Mouse (Mus musculus) spleen, postnatal 4 days (tissue): ENCODE results near the gene Ndufb7.

ENCODE experiments used
- DNase-seq, 2 experiments: peaks; one replicate each; pipeline ENCODE4 v3.0.0; 2022; ENCODE audit warnings: low spot score in 2 of 2

Ndufb7 gene

DNA sequence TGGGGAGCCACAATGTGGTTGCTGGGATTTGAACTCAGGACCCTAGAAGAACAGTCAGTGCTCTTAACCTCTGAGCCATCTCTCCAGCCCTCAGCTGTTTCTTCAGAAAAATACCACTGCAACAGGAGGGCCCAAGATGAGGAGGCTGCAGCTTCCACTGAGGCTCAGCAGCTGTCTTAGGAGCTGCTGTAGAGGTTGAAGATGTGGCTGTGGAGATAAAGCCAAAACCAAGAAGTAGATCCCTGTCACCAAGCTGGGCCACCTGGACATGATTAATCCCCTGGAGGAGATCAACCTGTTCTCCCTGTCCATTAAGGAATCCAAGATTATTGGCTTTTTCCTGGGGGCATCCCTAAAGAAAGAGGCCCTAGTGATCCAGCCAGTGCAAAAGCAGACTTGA, 33.3 kb downstream of the Ndufb7 start:
- DNase-seq, result no peak

DNA sequence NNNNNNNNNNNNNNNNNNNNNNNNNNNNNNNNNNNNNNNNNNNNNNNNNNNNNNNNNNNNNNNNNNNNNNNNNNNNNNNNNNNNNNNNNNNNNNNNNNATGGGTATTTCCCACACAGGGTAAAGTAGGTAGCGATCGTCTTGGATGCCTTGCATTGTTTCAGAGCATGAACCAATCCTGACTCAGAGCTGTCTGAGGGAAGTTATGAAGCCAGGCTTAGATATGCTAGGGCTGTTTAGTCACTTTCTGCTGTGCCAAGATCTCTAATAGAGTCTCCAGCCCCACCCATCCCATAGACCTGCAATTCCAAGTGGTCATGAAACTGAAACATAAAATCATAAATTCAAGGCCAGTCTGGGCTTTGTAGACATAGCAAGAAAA, 36.2 kb downstream of the Ndufb7 start:
- DNase-seq, result no peak

DNA sequence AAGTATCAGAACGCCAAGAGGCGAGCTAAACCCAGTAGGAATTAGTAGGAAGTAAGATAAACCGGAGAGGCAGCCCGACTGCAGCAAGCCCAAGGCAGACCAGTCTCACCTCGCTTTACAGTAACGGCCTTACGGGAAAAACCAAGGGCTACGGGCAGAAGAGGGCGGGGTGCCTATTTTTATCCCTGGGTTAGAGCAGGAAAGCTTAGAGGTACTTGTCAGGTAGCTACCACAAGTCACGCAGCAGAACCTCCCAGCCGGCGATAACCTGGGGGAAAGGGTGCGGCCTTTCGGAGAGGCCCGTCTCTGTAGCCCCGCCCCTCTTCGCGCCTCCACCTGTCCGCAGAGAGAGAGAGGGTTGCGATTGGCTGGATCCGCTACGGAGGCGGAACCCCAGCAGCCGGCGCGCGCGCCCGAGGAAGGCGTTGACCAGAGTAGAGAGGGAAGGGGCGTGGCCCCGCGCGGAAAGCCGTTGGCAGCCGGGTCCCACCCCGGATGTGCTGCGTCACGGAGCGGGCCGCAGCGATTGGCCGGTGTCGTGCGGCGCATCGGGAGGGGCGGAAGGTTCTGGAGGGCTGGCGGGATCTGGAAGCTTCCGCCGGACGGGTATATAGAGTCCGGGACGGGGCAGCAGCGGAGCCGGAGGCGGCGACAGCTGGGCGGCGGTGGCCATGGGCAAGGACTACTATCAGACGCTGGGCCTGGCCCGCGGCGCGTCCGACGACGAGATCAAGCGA, 41.4 kb downstream of the Ndufb7 start, which contains the start of the genes Tecr and Dnajb1:
Gene Tecr, minus strand, starts transcription at position 311 of the 737 bp plus-strand sequence.
Gene Dnajb1, plus strand, starts transcription at position 533 of the 737 bp plus-strand sequence.
- peak; percentile 100 for DNase-seq

DNA sequence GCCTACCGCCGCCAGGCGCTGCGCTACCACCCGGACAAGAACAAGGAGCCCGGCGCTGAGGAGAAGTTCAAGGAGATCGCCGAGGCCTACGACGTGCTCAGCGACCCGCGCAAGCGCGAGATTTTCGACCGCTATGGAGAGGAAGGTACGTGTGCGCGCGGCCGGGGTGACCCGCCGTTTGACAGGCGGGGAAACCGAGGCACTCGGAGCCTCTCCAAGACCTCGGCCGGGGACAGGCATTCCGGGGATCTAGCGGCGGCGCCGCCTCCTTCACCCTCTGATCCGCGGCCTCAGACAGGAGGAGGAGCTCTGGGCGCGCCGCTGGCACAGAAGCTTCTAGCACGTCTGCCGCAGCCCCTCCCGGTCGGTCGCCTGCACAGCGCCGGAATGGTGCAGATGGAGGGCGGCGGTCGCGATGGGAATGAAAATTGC, 41.9 kb downstream of the Ndufb7 start:
- DNase-seq, result peak; percentile 85 to 92

DNA sequence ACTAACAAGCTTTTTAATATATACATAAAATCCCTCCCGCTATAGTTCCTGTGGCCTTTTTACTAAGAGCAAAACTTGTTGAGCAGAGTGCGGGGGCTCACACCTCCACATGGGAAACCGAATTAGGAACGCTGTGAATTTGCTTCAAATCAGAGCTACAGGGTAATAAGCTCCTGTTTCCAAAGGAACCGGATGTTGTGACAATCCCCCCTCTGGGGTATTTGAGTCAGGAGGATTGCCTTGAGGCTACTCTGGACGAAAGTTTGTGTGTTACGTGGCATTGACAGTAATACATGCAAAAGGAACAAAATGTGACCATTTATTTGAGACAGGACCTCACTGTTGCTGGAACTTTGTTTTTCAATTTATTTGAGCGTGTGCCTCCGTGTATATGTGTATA, 42.6 kb downstream of the Ndufb7 start:
- no peak for DNase-seq

DNA sequence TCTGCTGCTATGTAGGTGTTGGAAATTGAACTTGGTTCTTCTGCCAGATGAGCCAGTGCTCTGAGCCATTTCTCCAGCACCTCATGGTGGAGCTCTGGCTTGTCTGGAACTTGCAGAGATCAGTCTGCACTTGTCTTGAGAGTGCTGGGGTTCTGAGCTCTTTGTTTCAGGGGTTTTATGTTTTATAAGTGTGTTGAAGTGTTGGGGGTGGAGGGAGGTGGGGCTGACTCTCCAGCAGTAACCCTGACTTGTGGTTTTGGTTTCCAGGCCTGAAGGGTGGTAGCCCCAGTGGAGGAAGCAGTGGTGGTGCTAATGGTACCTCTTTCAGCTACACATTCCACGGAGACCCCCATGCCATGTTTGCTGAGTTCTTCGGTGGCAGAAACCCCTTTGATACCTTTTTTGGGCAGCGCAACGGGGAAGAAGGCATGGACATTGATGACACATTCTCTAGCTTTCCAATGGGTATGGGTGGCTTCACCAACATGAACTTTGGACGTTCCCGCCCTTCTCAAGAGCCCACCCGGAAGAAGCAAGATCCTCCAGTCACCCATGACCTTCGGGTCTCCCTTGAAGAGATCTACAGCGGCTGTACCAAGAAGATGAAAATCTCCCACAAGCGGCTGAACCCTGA, 43.2 kb downstream of the Ndufb7 start:
- DNase-seq, result no peak

DNA sequence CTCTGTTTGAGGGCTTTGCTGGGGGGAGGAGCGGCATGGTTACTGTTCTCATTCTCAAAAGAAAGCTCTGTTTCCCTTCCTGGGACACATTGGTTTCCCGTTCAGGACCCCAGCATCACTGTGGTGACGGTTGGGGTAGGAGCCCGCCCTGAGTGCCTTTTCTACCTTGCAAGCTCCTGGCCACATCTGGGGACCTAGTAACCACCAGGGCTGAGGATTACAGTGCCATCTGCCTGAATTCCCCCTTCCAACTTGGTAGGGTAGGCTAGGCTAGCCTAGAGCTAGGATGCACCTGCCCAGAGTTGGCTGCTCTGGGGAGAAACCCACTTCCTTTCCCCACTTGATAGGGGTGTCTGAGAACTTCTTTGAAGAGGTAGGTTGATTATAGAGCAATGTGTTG, 45.5 kb downstream of the Ndufb7 start:
- DNase-seq, result no peak

DNA sequence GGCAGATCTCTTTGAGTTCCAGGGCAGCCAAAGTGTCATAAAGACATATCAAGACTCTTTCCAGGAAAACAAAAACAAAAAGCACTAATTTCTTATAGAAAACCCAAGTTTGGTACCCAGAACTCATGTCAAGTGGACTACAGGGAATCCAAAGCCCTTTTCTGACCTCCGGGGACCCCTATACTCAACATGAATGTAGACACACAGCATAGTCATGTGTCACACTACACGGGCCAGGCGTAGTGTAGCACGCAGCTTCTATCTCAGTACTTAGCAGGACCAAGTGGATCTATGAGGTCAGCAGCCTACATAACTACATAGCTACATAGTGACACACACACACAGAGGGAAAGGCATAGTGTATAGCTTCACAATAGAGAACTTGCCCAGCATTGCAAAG, 47.2 kb downstream of the Ndufb7 start:
- DNase-seq, result no peak

DNA sequence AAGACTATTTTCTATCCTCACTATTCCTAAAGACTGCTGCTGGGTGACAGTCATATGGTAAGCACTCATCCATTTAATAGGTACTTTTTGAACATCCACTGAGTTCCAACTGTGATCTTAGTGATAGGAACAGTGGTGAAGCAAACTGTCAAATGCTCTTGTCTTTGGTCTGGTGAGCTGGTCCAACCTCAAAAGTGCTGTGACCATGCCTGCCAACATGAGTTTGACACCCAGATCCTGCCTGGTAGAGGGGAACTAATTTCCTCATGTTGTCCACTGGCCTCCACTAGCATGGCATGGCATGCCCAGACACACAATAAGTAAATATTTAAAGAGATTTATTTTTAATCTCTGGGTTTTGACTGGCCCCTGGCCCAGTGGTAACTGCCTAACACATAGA, 50.2 kb downstream of the Ndufb7 start:
- DNase-seq, result no peak

DNA sequence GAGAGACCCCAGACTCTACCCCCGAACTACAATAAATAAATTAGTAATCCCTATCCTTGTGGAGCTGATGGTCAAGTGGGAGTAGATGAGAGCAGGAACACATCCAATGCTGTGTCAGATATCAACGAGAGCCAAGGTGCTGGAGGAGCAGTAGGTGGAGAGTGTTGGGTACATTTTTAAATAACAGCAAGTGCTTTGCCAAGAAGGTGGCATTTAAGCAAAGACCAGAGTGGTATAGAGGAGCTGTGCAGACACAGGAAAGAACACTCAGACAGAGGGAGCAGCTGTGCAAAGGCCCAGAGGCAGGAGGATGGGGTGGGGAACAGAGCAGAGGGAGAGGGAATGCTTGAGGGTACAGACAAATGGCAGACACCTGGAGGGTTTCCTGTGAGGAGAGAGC, 50.6 kb downstream of the Ndufb7 start:
- no peak for DNase-seq

DNA sequence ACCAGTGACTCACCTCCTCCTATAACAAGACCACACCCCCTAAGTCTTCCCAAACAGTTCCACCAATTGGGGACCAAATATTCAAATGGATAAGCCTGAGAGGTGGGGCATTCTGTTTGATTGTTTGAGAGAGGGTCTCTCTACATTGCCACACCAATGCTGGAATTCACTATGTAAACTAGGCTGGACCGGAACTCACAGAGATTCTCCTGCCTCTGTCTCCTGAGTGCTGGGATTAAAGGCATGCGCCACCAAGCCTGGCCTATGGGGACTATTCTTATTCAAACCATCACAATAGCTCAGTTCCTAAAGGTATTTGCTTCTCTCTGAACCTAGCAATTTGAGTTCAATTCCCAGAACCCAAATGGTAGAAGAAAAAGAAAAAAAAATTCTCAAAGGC, 52.1 kb downstream of the Ndufb7 start:
- DNase-seq, result no peak

DNA sequence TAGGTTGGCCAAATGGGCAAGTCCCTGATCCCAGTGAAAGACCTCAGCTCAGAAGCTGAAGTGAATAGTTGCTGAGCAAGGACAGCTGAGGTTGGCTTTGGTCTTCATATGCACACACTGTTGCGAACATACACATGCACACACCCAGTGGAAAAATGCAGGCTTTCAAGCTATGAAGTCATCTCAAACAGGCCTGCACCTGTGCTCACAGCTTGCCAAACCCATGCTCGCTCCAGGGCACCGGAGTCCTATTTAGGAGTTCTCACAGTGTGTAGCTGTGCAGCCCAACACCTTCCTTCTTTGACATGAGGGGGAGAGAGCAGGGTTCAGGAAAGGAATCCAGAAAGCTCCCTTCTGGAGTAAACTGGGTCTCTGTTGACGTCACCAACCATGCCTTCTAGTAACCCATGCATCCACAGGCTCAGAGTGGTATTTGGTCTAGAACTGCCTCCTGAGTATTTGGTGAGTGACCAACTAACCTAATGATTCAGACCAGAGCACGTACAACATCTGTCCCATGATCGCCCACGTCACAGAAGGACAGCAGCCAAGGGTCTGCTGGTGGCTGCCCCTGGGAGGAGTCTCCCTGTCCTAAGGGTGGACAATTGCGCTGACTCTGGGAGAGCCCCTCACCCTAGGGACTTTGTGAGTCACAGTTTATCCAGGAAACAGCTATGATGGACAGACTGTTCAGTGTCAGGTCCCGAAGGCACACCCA, 53.3 kb downstream of the Ndufb7 start:
- no peak for DNase-seq
